ENCODE assay signal across 21 mouse cellular contexts in the genomic region with DNA sequence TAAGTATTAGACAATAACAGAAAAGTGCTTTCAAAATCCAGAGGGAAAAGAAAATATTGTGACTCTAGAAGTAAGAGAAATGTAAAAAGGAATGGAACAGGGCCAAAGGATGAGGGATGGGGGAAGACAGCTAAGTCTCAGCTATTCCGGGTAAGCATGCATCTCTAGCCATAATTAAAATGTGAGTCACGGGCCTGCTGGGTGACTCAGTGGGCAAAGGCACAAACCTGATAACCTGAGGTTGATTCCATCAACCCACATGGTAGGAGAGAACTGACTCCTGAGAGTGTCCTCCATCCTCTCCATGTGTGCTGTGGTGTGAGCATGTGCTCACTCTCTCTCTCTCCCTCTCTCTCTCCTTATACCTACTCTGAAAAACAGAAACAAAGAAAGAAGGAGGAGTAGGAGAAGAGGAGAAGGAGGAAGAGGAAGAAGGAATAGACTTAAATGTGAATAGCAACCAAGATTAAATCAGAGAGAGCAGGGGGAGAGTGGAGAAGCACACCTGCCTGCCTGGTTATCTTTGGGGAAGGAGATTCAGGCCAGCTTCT.
DNase-seq lines count a peak whose midpoint lies in the region; ATAC-seq and TF ChIP-seq lines count a peak whose summit lies in the region.
"Had no signal": no experiment of that assay in that cellular context is flagged by ENCODE, and none has a peak within 500 bp of the region (broad histone marks: within the 10 kb centered on the region; RNA-seq: fewer than 3 reads in every experiment).

No protein-coding gene starts in this region.

- peak; percentile 19 for DNase-seq in adrenal gland, adult 2 months
- DNase-seq in adrenal gland, adult 18-20 months (ENCODE audit: low spot score in 2 of 2), result no peak
- DNase-seq in 416B (ENCODE audit: low read depth), result peak; percentile 50
- peak; percentile 65 for DNase-seq in brain, adult 2 months (ENCODE audit: low read depth, low spot score)
- no peak for DNase-seq in gastrocnemius, adult 8-10 months (ENCODE audit: low spot score in 2 of 2)
- DNase-seq: B cell, adult 2 months; cerebellum, adult 8-10 months; forebrain, postnatal 0 days; lung, adult 18-20 months; lung, postnatal 14 days; right cerebral cortex, postnatal 14 days; thymus, postnatal 14 days had no signal

- H3K9me3 ChIP-seq in forebrain, embryonic 15.5 days, result no peaks in the 10 kb centered on the region
- H3K9me3 ChIP-seq: embryonic facial prominence, embryonic 15.5 days; hindbrain, embryonic 15.5 days; kidney, embryonic 15.5 days; limb, embryonic 12.5 days; neural tube, embryonic 15.5 days had no signal

- no peak for TF ChIP-seq POLR2A in small intestine, adult 2 months (IDR thresholded peaks at IDR 0.05; ENCODE audit: low read depth, low read length)

- ATAC-seq in forebrain, embryonic 15.5 days (replicated peaks), result no peak
- ATAC-seq: forebrain, postnatal 0 days had no signal

- no peak overlapping the region for H3K4me2 ChIP-seq in forebrain, embryonic 15.5 days (replicated peaks)
- H3K4me2 ChIP-seq: embryonic facial prominence, embryonic 15.5 days; hindbrain, embryonic 15.5 days; kidney, embryonic 15.5 days; limb, embryonic 12.5 days; liver, embryonic 11.5 days; midbrain, embryonic 11.5 days; neural tube, embryonic 15.5 days had no signal

- H3K36me3 ChIP-seq in small intestine, adult 2 months (ENCODE audit: control insufficient read depth, insufficient read depth, low read length), result no peaks in the 10 kb centered on the region
- H3K36me3 ChIP-seq in forebrain, embryonic 15.5 days, result no peaks in the 10 kb centered on the region
- H3K36me3 ChIP-seq: embryonic facial prominence, embryonic 15.5 days; hindbrain, embryonic 15.5 days; kidney, embryonic 15.5 days; limb, embryonic 12.5 days; neural tube, embryonic 15.5 days had no signal

- no peaks in the 10 kb centered on the region for H3K27me3 ChIP-seq in small intestine, adult 2 months (ENCODE audit: control insufficient read depth, insufficient read depth, low read length)
- H3K27me3 ChIP-seq in forebrain, embryonic 15.5 days, result no peaks in the 10 kb centered on the region
- H3K27me3 ChIP-seq: embryonic facial prominence, embryonic 15.5 days; hindbrain, embryonic 15.5 days; kidney, embryonic 15.5 days; limb, embryonic 12.5 days; neural tube, embryonic 15.5 days had no signal

- 38% methylated on average over 2 of the region's 2 CpGs for WGBS in small intestine, adult 2 months
- WGBS in forebrain, embryonic 15.5 days, result 71% methylated on average over 2 of the region's 2 CpGs

- no peak overlapping the region for H3K9ac ChIP-seq in forebrain, embryonic 15.5 days (replicated peaks)
- H3K9ac ChIP-seq: embryonic facial prominence, embryonic 15.5 days; forebrain, postnatal 0 days; hindbrain, embryonic 15.5 days; kidney, embryonic 15.5 days; limb, embryonic 12.5 days; neural tube, embryonic 15.5 days had no signal

- TF ChIP-seq CTCF in small intestine, adult 2 months (IDR thresholded peaks at IDR 0.05; ENCODE audit: extremely low read depth, insufficient read length, insufficient replicate concordance, low read depth, low read length), result no peak

- peak overlapping the region; percentile 92 for H3K27ac ChIP-seq in small intestine, adult 2 months (ENCODE audit: insufficient read depth, low read depth, low read length)
- H3K27ac ChIP-seq in forebrain, embryonic 15.5 days (replicated peaks), result no peak overlapping the region
- H3K27ac ChIP-seq: embryonic facial prominence, embryonic 15.5 days; hindbrain, embryonic 15.5 days; kidney, embryonic 15.5 days; limb, embryonic 12.5 days; neural tube, embryonic 15.5 days had no signal

- H3K4me3 ChIP-seq in small intestine, adult 2 months (ENCODE audit: low read depth, low read length), result no peak overlapping the region
- no peak overlapping the region for H3K4me3 ChIP-seq in forebrain, embryonic 15.5 days
- H3K4me3 ChIP-seq: embryonic facial prominence, embryonic 15.5 days; hindbrain, embryonic 15.5 days; kidney, embryonic 15.5 days; limb, embryonic 12.5 days; neural tube, embryonic 15.5 days had no signal

- H3K4me1 ChIP-seq in small intestine, adult 2 months (ENCODE audit: control insufficient read depth, insufficient read depth, insufficient read length, low read length), result peaks cover 21% of the 10 kb centered on the region
- H3K4me1 ChIP-seq in forebrain, embryonic 15.5 days, result peaks cover 15% of the 10 kb centered on the region
- H3K4me1 ChIP-seq: hindbrain, embryonic 15.5 days had no signal

Comparison
In these comparisons a context has a peak if more than half of its experiments do, and no peak if none do; other contexts are left out.
1. DNase-seq: peak in adrenal gland, adult 2 months (single experiment), 416B (single experiment) and brain, adult 2 months (single experiment); none in adrenal gland, adult 18-20 months (0 of 2) and gastrocnemius, adult 8-10 months (0 of 2).